Mouse (Mus musculus) brain, adult 10 weeks (tissue): ENCODE data around the gene Ivns1abp. TPM values are rescaled to one million over a fixed set of nuclear protein-coding genes. Genes with fewer than 3 reads are reported as not detected.

Experiments used
- polyA plus RNA-seq: library from polyadenylated mRNA; stranded (reverse); fragments of 350-450 nt; fragmentation: Illumina TruSeq; extraction: RNeasy Lipid Tissue Mini Kit (QIAGEN cat#74804); gene quantifications from one replicate; pipeline ENCODE4 v1.2.3, GENCODE M21; 2015; ENCODE audit warnings: low read depth, low replicate concordance

Ivns1abp gene
- 150 TPM for polyA plus RNA-seq

DNA sequence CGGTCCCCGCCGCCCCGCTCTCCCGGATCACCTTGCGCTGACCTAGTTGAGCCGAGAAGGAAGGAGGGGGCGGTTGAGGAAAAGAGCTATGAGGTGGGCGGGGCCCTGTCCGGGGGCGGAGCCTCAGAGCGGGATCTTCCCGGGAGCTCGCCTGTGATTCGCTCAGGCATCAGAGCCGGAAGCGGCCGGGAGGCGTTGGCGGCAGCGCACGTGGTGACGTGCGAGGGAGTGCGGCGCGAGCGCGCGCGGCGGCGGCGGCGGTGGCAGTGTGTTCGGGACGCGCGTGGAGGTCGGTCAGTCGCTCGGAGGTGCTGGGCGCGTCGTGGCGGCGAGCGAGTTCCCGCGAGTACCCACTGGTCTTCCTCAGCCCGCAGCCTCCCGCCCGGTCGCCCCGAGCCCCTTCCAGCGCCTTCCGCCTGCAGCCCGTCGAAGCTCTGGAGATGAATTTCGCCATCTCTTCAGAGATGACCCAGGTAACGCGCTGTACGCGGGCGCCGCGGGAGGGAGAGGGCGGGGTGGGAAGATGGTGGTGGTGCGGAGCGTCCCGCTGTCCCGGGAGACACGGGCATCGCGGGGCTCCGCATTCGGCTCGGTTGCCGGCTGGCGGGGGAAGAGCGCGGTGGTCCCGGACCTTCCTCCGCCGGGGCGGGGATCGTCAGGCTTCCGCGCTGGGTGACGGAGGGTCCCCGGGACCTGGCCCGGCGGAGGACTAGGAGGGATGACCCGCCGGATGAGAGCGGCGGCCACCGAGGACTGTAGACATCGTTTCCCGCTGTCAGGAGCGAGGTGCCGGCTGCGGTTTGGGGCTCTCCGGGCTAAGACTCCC is at the start of gene Ivns1abp:
TSS of gene Ivns1abp (plus strand) at position 195 of the 826 bp plus-strand sequence.

Other genes starting within 250 kb of the Ivns1abp start
- gene Gm47985, start 161.9 kb upstream of the Ivns1abp start, polyA plus RNA-seq, result not detected
- gene Gm8947, start 152.1 kb upstream of the Ivns1abp start, polyA plus RNA-seq, result not detected
- not detected for gene Gm47995, start 146.0 kb upstream of the Ivns1abp start, polyA plus RNA-seq
- gene 3110040M04Rik, start 140.4 kb upstream of the Ivns1abp start, polyA plus RNA-seq, result not detected
- not detected for gene Gm47996, start 134.3 kb upstream of the Ivns1abp start, polyA plus RNA-seq
- 9.8 TPM for gene Swt1, start 84.0 kb downstream of the Ivns1abp start, polyA plus RNA-seq
- gene Trmt1l, start 84.1 kb downstream of the Ivns1abp start, polyA plus RNA-seq, result 23.1 TPM
- gene Rnf2, start 156.5 kb downstream of the Ivns1abp start, polyA plus RNA-seq, result 30.6 TPM
- gene Fam129a, start 226.7 kb downstream of the Ivns1abp start, polyA plus RNA-seq, result 2.3 TPM